Mouse (Mus musculus): ENCODE results near the gene Gast. TPM values are rescaled to one million over a fixed set of nuclear protein-coding genes. Genes with fewer than 3 reads are reported as not detected.

Gast gene
- total RNA-seq (2023) = not detected

DNA sequence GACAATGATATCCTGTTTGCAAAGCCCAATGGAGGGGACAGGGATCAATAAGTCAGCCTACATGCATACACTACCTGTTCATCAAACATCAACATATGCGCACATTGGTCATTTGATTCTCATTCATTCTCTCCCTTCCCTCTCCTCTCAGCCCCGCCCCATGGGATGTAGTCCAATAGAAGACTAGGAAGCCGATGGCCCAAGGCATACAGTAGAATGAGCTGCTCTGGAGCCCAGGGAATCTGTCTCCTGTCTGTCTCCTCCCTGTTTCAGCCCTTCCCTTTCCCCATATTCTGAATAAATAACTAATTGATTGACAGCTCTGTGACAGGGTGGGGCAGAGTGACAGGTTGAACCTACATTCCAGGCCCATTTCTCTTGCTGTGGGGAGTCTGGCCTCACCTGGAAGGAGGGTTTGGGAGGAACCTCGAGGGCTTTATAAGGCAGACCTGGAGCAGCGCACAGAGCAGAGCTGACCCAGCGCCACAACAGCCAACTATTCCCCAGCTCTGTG is at the start of gene Gast:
Gene Gast (plus strand): TSS at position 464 of the 514 bp plus-strand sequence.

DNA sequence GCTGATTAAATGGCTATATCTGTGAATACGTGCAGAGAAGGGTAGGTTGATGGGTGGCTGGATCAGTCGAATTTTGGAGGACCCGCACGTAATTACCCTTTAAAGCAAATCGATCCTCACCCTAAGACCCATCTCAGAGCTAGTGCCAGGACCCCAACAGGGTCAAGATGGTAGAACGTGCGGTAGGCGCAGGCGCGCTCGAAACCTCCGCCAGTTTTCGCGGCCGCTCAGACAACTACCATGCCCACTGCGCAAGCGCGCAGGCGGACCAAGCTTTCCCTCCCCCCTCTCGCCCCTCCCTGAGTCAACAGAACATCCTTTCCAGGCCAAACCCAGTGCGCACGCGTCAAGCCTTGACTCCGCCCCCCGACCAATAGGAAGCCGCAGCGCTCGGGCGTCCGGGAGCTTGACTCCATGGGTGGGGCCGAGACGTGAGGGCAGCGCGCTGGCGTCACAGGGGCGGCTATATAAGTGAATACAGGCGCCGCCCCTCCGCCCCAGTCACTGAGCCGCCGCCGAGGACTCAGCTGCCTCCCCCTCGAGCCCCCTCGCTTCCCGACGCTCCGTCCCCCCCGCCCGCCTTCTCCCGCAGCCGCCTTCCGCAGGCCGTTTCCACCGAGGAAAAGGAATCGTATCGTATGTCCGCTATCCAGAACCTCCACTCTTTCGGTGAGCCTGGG is 14.6 kb upstream of the Gast start, which contains the start of gene Eif1:
Gene Eif1 (plus strand): TSS at position 394 of the 680 bp plus-strand sequence.

DNA sequence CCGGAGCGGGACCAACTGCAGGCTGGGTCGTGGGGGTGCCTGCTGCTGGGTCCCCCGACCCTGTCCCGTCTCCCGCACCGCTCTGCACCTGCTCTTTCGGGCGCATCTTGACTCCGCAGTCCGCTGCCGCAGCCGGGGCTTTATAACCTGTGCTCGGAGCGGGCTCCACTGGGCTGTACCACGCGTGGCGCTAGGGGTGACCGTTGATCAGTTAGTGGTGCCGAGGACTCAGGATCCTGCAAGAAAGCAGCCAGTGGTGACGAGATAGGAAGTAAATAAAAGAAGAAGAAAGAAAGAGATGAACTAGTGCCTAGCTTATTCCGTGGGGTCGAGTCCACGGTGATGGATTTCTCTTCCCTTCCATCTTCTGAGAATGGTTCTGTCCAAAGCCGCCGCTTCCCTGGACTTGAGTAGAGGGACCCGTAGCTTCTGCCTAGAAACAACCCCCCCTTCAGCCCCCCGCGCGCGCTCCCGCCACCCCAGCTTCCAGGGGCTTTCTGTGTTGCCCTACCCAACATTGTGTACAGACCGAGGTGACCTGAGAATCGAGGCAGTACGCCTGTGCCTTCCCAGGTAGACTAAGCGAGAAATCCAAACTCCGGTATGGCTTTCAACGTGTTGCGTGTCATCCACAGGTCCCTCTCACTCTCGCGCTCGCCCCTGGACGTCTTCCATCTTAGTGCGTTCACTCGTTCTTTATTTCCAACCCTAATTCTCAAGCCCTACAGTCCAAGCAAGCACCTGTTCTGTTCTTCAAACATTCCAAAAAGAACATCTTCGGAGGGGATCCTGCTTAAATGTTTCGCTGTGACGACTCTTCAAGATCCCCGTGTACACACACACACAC is 22.0 kb downstream of the Gast start, which contains the start of gene Hap1:
Gene Hap1 (minus strand): TSS at position 157 of the 847 bp plus-strand sequence.

Other genes with a start within 250 kb of the Gast start
- gene Krt32, start 246.2 kb upstream of the Gast start, total RNA-seq (2023) = not detected
- not detected for gene Krt35, start 238.2 kb upstream of the Gast start, total RNA-seq (2023)
- gene Krt36, start 228.8 kb upstream of the Gast start, total RNA-seq (2023) = not detected
- not detected for gene Krt13, start 212.8 kb upstream of the Gast start, total RNA-seq (2023)
- not detected for gene Krt15, start 198.5 kb upstream of the Gast start, total RNA-seq (2023)
- 1 to 10 TPM in 1 of 2 experiments, under 1 TPM in 1; 0.55 to 1.7 TPM for gene Krt19, start 185.7 kb upstream of the Gast start, total RNA-seq (2023)
- not detected for gene Krt9, start 141.2 kb upstream of the Gast start, total RNA-seq (2023)
- gene Krt14, start 126.9 kb upstream of the Gast start, total RNA-seq (2023) = not detected
- not detected for gene Krt16, start 85.5 kb upstream of the Gast start, total RNA-seq (2023)
- gene Krt17, start 73.4 kb upstream of the Gast start, total RNA-seq (2023) = not detected
- not detected for gene Krt42, start 64.5 kb upstream of the Gast start, total RNA-seq (2023)
- 1,000 to 10,000 TPM; 1,552 to 1,553 TPM for gene Eif1, start 14.5 kb upstream of the Gast start, total RNA-seq (2023)
- 10 to 100 TPM; 18.6 to 22.0 TPM for gene Hap1, start 21.7 kb downstream of the Gast start, total RNA-seq (2023)
- 100 to 1,000 TPM; 124 to 141 TPM for gene Jup, start 63.4 kb downstream of the Gast start, total RNA-seq (2023)
- under 1 TPM; 0.50 to 0.64 TPM for gene P3h4, start 80.4 kb downstream of the Gast start, total RNA-seq (2023)
- gene Fkbp10, start 81.3 kb downstream of the Gast start, total RNA-seq (2023) = under 1 TPM in 1 of 2 experiments, not detected in 1; 0.34 TPM
- gene Nt5c3b, start 107.4 kb downstream of the Gast start, total RNA-seq (2023) = 10 to 100 TPM in 1 of 2 experiments, 1 to 10 TPM in 1; 9.8 to 11.3 TPM
- under 1 TPM in 1 of 2 experiments, not detected in 1; 0.97 TPM for gene Klhl10, start 107.5 kb downstream of the Gast start, total RNA-seq (2023)
- 10 to 100 TPM; 14.6 to 16.6 TPM for gene Klhl11, start 138.3 kb downstream of the Gast start, total RNA-seq (2023)
- 100 to 1,000 TPM; 163 to 168 TPM for gene Acly, start 193.6 kb downstream of the Gast start, total RNA-seq (2023)
- gene Ttc25, start 211.2 kb downstream of the Gast start, total RNA-seq (2023) = under 1 TPM; 0.27 to 0.39 TPM
- gene Cnp, start 240.5 kb downstream of the Gast start, total RNA-seq (2023) = 10 to 100 TPM; 24.0 to 27.3 TPM